Mouse (Mus musculus) stomach, postnatal 0 days (tissue): ENCODE results near the gene G6pdx.

ENCODE experiments used
- CTCF ChIP-seq: IDR thresholded peaks from 2 replicates; pipeline ENCODE4 v1.5.1; 2016; ENCODE audit warnings: antibody characterized with exemption, low read depth, mild to moderate bottlenecking, moderate library complexity
- EP300 ChIP-seq: optimal IDR thresholded peaks from 2 replicates; pipeline ENCODE3; 2016; ENCODE audit warnings: antibody characterized with exemption

GRCm38 (mm10) chrX:74413377-74413776 lies 15.6 kb downstream of the G6pdx start:
- peak; percentile 97 for TF ChIP-seq CTCF
- TF ChIP-seq EP300, result no peak
